Mouse (Mus musculus): ENCODE measurements around the gene Lpcat4.
A peak's percentile ranks its signal among the peaks of the same experiment; 100 is the strongest.

- TF ChIP-seq POLR2A (IDR thresholded peaks at IDR 0.05; ENCODE audit: borderline replicate concordance, extremely low read depth, low read depth, low read length): peak; percentile 53; the same call in 1 of the 2 replicates
- TF ChIP-seq CTCF (IDR thresholded peaks at IDR 0.05; ENCODE audit: insufficient read depth, low read length): no peak
Measured at GRCm38 (mm10) chr2:112265448-112266241, 26.4 kb downstream of the Lpcat4 start, which contains the start of gene Slc12a6.

Measured in lung, adult 2 months (tissue).